Mouse (Mus musculus) right cerebral cortex, postnatal 36 days (tissue): Measurements from ENCODE around the gene Coro1c.
A peak's percentile ranks its signal among the peaks of the same experiment; 100 is the strongest.

Source experiments
- DNase-seq, 2 experiments: peaks; one replicate each; pipeline ENCODE4 v3.0.0; 2022; ENCODE audit warnings: low spot score in 2 of 2, mixed read lengths in 1 of 2

The Coro1c gene

GRCm38 (mm10) chr5:113929526-113929925 lies 21.0 kb upstream of the Coro1c start:
- no peak for DNase-seq

GRCm38 (mm10) chr5:113924608-113925007 lies 16.1 kb upstream of the Coro1c start:
- DNase-seq, result no peak

- no peak for DNase-seq
Observed at GRCm38 (mm10) chr5:113921310-113922166, 13.0 kb upstream of the Coro1c start.

- no peak for DNase-seq
Observed at GRCm38 (mm10) chr5:113919060-113919459, 10.5 kb upstream of the Coro1c start.

- DNase-seq, result no peak
Observed at GRCm38 (mm10) chr5:113918654-113919053, 10.1 kb upstream of the Coro1c start.

GRCm38 (mm10) chr5:113910705-113911104 lies 2.1 kb upstream of the Coro1c start:
- no peak for DNase-seq

GRCm38 (mm10) chr5:113910065-113910701 lies 1.6 kb upstream of the Coro1c start:
- no peak for DNase-seq

- DNase-seq, result peak; percentile 26 to 52
Observed at GRCm38 (mm10) chr5:113907786-113908567, 581 bp downstream of the Coro1c start.

- no peak for DNase-seq
Observed at GRCm38 (mm10) chr5:113906958-113907735, 1.4 kb downstream of the Coro1c start.

GRCm38 (mm10) chr5:113904987-113905386 lies 3.6 kb downstream of the Coro1c start:
- no peak for DNase-seq

GRCm38 (mm10) chr5:113902983-113903382 lies 5.6 kb downstream of the Coro1c start:
- no peak for DNase-seq

GRCm38 (mm10) chr5:113902017-113902416 lies 6.5 kb downstream of the Coro1c start:
- no peak for DNase-seq

- peak in 1 of 2 experiments; percentile 45 for DNase-seq
Observed at GRCm38 (mm10) chr5:113901074-113901571, 7.4 kb downstream of the Coro1c start.

- no peak for DNase-seq
Observed at GRCm38 (mm10) chr5:113899543-113899942, 9.0 kb downstream of the Coro1c start.

- no peak for DNase-seq
Observed at GRCm38 (mm10) chr5:113892005-113892404, 16.6 kb downstream of the Coro1c start.

- DNase-seq, result no peak
Observed at GRCm38 (mm10) chr5:113890874-113891273, 17.7 kb downstream of the Coro1c start.

GRCm38 (mm10) chr5:113889912-113890311 lies 18.6 kb downstream of the Coro1c start:
- DNase-seq, result no peak

- no peak for DNase-seq
Observed at GRCm38 (mm10) chr5:113889181-113889906, 19.2 kb downstream of the Coro1c start.

GRCm38 (mm10) chr5:113888186-113888795 lies 20.3 kb downstream of the Coro1c start:
- DNase-seq, result no peak

GRCm38 (mm10) chr5:113887132-113887531 lies 21.4 kb downstream of the Coro1c start:
- no peak for DNase-seq
